Mouse (Mus musculus) neural tube, embryonic 15.5 days (tissue): ENCODE measurements around the gene Def8. TPM values are rescaled to one million over a fixed set of nuclear protein-coding genes. Genes with fewer than 3 reads are reported as not detected.
"Not testable (repeated sequence)": the region's sequence is repeated elsewhere in the genome, so short reads cannot be mapped to it uniquely, and the experiment has no call there.

Source experiments
- ATAC-seq: fragments of 200-750 bp; cut with Nextera tagmentation; 2 replicates; pipeline ENCODE4 v1.8.0; 2017; ENCODE audit warnings: mild to moderate bottlenecking, moderate TSS enrichment, moderate library complexity; ENCODE audit not compliant: low FRiP score
- H3K27ac ChIP-seq: fragments of 300-500 bp; sonication (generic); replicated peaks from 2 replicates; pipeline ENCODE4 v1.5.1; 2015; ENCODE audit warnings: mild to moderate bottlenecking, inconsistent platforms
- H3K27me3 ChIP-seq: fragments of 300-500 bp; sonication (generic); replicated peaks from 2 replicates; pipeline ENCODE4 v1.6.1; 2015; ENCODE audit warnings: inconsistent platforms
- H3K36me3 ChIP-seq: fragments of 300-500 bp; sonication (generic); 2 replicates; pipeline ENCODE4 v1.6.1; 2015; ENCODE audit warnings: inconsistent platforms
- H3K4me1 ChIP-seq: fragments of 300-500 bp; sonication (generic); 2 replicates; pipeline ENCODE4 v1.6.1; 2015; ENCODE audit warnings: inconsistent platforms
- H3K4me2 ChIP-seq: fragments of 300-500 bp; sonication (generic); 2 replicates; pipeline ENCODE4 v1.6.1; 2015; ENCODE audit warnings: inconsistent platforms, mild to moderate bottlenecking, moderate library complexity
- H3K4me3 ChIP-seq: fragments of 300-500 bp; sonication (generic); replicated peaks from 2 replicates; pipeline ENCODE4 v1.5.1; 2015; ENCODE audit warnings: mild to moderate bottlenecking, inconsistent platforms
- H3K9ac ChIP-seq: fragments of 300-500 bp; sonication (generic); replicated peaks from 2 replicates; pipeline ENCODE4 v1.6.1; 2015; ENCODE audit warnings: mild to moderate bottlenecking, inconsistent platforms
- H3K9me3 ChIP-seq: fragments of 300-500 bp; sonication (generic); replicated peaks from 2 replicates; pipeline ENCODE4 v1.6.1; 2016; ENCODE audit warnings: inconsistent platforms
- WGBS: fragments of 180-500 bp; shearing (Covaris S2); methylation state at CpG from one replicate; pipeline ENCODE4 v1.1.7; 2015; ENCODE audit warnings: mixed read lengths; 5-methylcytosine and 5-hydroxymethylcytosine counted together
- polyA plus RNA-seq: library from polyadenylated mRNA; unstranded; fragments of >200 nt; fragmentation: Nextera tagmentation; extraction: Ambion mirVana; gene quantifications from 2 replicates; pipeline ENCODE4 v1.2.1, GENCODE M21; 2015

The Def8 gene
- polyA plus RNA-seq, 1 experiment from 2014 or later: 52.3 TPM

- Histone ChIP-seq H3K9me3 (no peaks in the 10 kb centered on the region), H3K9ac (peak overlapping the region; percentile 81), H3K36me3 (no peaks in the 10 kb centered on the region), H3K27ac (peak overlapping the region; percentile 87), H3K4me1 (peaks cover 11% of the 10 kb centered on the region), H3K4me3 (peak overlapping the region; percentile 69), H3K4me2 (peak overlapping the region; percentile 68), H3K27me3 (no peaks in the 10 kb centered on the region)
- ATAC-seq: no peak
- 41% methylated on average over 4 of the region's 4 CpGs for WGBS
These were observed 20.2 kb downstream of the Def8 start for GRCm38 (mm10) chr8:123443576-123443921.

- no peak overlapping the region for H3K27ac ChIP-seq
- no peaks in the 10 kb centered on the region for H3K9me3 ChIP-seq
- peak overlapping the region; percentile 68 for H3K4me2 ChIP-seq
- no peak for ATAC-seq
- H3K4me3 ChIP-seq: peak overlapping the region; percentile 69; the same call in 1 of the 2 replicates
- H3K4me1 ChIP-seq: peaks cover 11% of the 10 kb centered on the region
- 93% methylated on average over 6 of the region's 6 CpGs for WGBS
- H3K9ac ChIP-seq: peak overlapping the region; percentile 81; the same call in 1 of the 2 replicates
- H3K36me3 ChIP-seq: peaks cover 2% of the 10 kb centered on the region; the same call in 1 of the 2 replicates
- H3K27me3 ChIP-seq: no peaks in the 10 kb centered on the region
These were observed 20.8 kb downstream of the Def8 start for GRCm38 (mm10) chr8:123444131-123444530.

GRCm38 (mm10) chr8:123445981-123446380 is 22.7 kb downstream of the Def8 start:
- H3K4me3 ChIP-seq: no peak overlapping the region
- H3K9ac ChIP-seq: no peak overlapping the region
- no peaks in the 10 kb centered on the region for H3K9me3 ChIP-seq
- ATAC-seq: no peak
- H3K27ac ChIP-seq: no peak overlapping the region
- no peaks in the 10 kb centered on the region for H3K27me3 ChIP-seq
- peaks cover 11% of the 10 kb centered on the region for H3K4me1 ChIP-seq
- H3K4me2 ChIP-seq: no peak overlapping the region
- WGBS: 86% methylated on average over 10 of the region's 10 CpGs
- H3K36me3 ChIP-seq: peaks cover 17% of the 10 kb centered on the region

DNA sequence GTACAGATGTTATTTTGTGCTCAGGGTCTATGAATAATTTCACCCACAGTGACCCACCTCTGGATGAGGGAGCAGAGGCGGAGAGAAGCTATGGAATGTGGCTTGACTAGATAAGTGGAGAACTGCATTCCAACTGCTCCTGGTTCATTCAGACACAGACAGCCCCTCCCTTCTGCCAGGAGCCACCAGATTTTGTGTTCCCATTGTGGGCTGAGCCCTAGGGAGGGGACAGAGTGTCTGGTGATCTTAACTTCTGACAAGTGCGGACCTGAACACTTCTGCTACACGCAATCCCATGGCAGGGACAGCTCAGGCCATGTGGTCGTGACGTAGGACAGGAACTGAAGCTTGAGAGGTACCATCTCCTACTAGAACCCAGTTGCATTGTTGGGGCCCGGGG is 23.5 kb downstream of the Def8 start:
- no peaks in the 10 kb centered on the region for H3K9me3 ChIP-seq
- no peak overlapping the region for H3K9ac ChIP-seq
- H3K4me3 ChIP-seq: no peak overlapping the region
- peaks cover 11% of the 10 kb centered on the region for H3K4me1 ChIP-seq
- no peak overlapping the region for H3K27ac ChIP-seq
- no peak for ATAC-seq
- no peaks in the 10 kb centered on the region for H3K27me3 ChIP-seq
- no peak overlapping the region for H3K4me2 ChIP-seq
- H3K36me3 ChIP-seq: peaks cover 23% of the 10 kb centered on the region
- 93% methylated on average over 6 of the region's 6 CpGs for WGBS

DNA sequence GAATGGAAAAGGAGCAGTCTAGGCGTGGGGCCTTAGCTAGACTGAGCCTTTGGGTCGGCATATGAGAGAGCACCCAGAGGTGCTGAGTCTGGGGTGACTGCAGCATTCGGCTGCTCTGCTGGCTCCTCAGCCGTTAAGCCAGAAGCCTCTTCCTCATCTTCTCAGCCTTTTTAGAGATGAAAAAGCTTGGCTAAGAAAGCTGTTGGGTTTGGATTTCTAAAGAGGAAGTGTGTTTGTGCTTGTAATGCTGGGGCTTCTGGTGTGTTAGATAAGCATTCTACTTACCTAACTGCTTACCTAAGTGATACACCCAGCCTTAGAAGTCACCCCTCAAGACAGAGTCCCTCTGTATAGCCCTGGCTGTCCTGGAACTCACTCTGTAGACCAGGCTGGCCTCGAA is 27.5 kb downstream of the Def8 start:
- Histone ChIP-seq H3K9ac (no peak overlapping the region), H3K27me3 (no peaks in the 10 kb centered on the region), H3K4me2 (no peak overlapping the region), H3K9me3 (no peaks in the 10 kb centered on the region), H3K27ac (no peak overlapping the region), H3K4me1 (no peaks in the 10 kb centered on the region), H3K4me3 (no peak overlapping the region), H3K36me3 (peaks cover 58% of the 10 kb centered on the region)
- WGBS: 91% methylated on average over 5 of the region's 5 CpGs
- no peak for ATAC-seq

- ATAC-seq, H3K27ac ChIP-seq, H3K27me3 ChIP-seq, H3K9ac ChIP-seq, H3K9me3 ChIP-seq, H3K4me1 ChIP-seq, H3K4me2 ChIP-seq, H3K4me3 ChIP-seq: not testable (repeated sequence)
- peaks cover 66% of the 10 kb centered on the region for H3K36me3 ChIP-seq
- 95% methylated on average over 12 of the region's 12 CpGs for WGBS
These were observed 28.4 kb downstream of the Def8 start for GRCm38 (mm10) chr8:123451747-123452146.

DNA sequence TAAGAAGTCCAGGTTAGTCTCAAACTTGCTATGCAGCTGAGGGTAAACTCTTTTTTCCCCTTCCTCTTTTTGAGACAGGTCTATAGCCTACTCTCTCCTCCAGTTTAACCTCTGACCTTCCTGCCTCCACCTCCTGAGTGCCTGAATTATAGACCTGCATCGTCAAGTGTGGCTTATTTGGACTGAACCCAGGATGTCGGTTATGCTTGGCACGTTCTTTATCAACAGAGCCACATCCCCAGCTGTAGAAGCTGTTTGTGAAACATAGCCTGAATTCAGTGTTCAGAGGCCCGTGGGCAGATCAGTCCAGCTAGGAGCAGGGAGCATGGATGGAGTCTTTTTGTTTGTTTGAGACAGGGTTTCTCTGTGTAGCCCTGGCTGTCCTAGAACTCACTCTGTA is 28.8 kb downstream of the Def8 start:
- H3K4me2 ChIP-seq: no peak overlapping the region
- H3K4me1 ChIP-seq: no peaks in the 10 kb centered on the region
- H3K9ac ChIP-seq: no peak overlapping the region
- H3K36me3 ChIP-seq: peaks cover 70% of the 10 kb centered on the region
- no peak overlapping the region for H3K27ac ChIP-seq
- no peak overlapping the region for H3K4me3 ChIP-seq
- no peak for ATAC-seq
- 92% methylated on average over 4 of the region's 4 CpGs for WGBS
- H3K9me3 ChIP-seq: no peaks in the 10 kb centered on the region
- no peaks in the 10 kb centered on the region for H3K27me3 ChIP-seq

- no peak overlapping the region for H3K4me3 ChIP-seq
- no peak overlapping the region for H3K27ac ChIP-seq
- H3K9me3 ChIP-seq: no peaks in the 10 kb centered on the region
- WGBS: 85% methylated on average over 7 of the region's 7 CpGs
- peaks cover 81% of the 10 kb centered on the region for H3K36me3 ChIP-seq
- H3K27me3 ChIP-seq: no peaks in the 10 kb centered on the region
- no peaks in the 10 kb centered on the region for H3K4me1 ChIP-seq
- no peak overlapping the region for H3K4me2 ChIP-seq
- no peak for ATAC-seq
- no peak overlapping the region for H3K9ac ChIP-seq
These were observed 30.0 kb downstream of the Def8 start for GRCm38 (mm10) chr8:123453291-123453690.

DNA sequence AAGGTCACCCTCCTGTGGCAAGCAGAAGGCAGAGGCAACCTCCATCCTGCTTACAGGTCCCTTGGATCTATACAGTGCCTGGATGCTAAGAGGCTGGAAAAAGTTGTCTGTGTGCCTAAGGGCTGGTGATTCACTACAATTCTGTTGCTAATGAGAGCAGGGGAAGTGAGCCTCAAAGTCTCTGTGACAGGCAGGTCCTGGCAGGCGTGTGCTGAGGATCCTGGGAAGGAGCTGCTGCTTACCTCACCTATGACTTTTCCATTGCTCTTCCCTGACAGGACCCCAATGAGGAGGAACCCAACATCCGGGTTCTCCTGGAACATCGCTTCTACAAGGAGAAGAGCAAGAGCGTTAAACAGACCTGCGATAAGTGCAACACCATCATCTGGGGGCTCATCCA is 30.6 kb downstream of the Def8 start:
- Histone ChIP-seq H3K4me1 (no peaks in the 10 kb centered on the region), H3K27me3 (no peaks in the 10 kb centered on the region), H3K36me3 (peaks cover 87% of the 10 kb centered on the region), H3K27ac (no peak overlapping the region), H3K9ac (no peak overlapping the region), H3K9me3 (no peaks in the 10 kb centered on the region), H3K4me3 (no peak overlapping the region), H3K4me2 (no peak overlapping the region)
- ATAC-seq: no peak
- 94% methylated on average over 5 of the region's 5 CpGs for WGBS

GRCm38 (mm10) chr8:123454559-123454958 is 31.2 kb downstream of the Def8 start:
- WGBS: 95% methylated on average over 6 of the region's 6 CpGs
- no peaks in the 10 kb centered on the region for H3K4me1 ChIP-seq
- H3K4me2 ChIP-seq: no peak overlapping the region
- no peaks in the 10 kb centered on the region for H3K9me3 ChIP-seq
- peaks cover 87% of the 10 kb centered on the region for H3K36me3 ChIP-seq
- no peak for ATAC-seq
- H3K27me3 ChIP-seq: no peaks in the 10 kb centered on the region
- H3K27ac ChIP-seq: no peak overlapping the region
- no peak overlapping the region for H3K4me3 ChIP-seq
- H3K9ac ChIP-seq: no peak overlapping the region

DNA sequence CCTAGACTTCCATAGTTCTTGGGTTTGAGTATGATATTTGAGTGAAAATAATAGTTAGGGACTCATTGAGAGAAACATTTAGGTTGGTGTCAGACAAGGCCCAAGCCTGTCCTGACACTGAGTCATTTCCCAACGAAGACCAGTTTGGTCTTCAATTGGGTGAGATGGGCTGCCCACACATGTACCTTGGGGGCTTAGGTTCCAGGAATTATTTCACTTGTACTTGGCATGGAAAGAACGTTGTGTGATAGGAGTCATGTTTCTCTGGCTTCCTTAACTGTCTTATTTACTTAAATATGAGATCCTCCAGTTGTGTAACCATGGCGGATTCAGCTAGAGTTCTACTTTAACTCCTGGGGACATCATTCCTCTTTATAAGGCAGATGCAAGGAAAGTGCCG is 40.3 kb downstream of the Def8 start:
- Histone ChIP-seq H3K4me3 (no peak overlapping the region), H3K27ac (no peak overlapping the region), H3K9me3 (no peaks in the 10 kb centered on the region), H3K4me2 (no peak overlapping the region), H3K4me1 (no peaks in the 10 kb centered on the region), H3K9ac (no peak overlapping the region), H3K27me3 (no peaks in the 10 kb centered on the region), H3K36me3 (peaks cover 49% of the 10 kb centered on the region)
- no peak for ATAC-seq
- WGBS: 90% methylated on average over 4 of the region's 4 CpGs

GRCm38 (mm10) chr8:123467476-123467875 is 44.1 kb downstream of the Def8 start:
- H3K4me3 ChIP-seq: no peak overlapping the region
- no peak for ATAC-seq

DNA sequence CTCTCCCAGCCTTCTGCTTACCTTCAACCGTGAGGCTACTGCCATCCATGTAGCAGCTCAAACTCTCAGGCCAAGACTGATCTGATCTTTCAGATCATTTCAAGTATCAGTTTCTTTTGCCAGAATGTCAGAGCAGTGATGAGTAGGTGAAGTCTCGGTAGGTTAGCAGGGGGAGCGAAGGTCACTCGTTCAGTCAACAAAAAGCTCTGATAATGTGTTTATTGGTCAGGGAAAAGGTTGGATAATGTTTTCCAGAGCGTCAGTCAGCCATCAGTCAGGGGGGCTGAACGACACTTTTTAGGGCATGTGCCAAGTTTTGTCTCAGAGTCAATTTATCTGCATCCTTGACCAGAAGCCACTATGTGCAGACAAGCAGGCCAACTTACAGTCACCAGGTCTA is 49.7 kb downstream of the Def8 start:
- not testable (repeated sequence) for H3K4me2 ChIP-seq, H3K36me3 ChIP-seq, H3K27me3 ChIP-seq, H3K4me1 ChIP-seq, ATAC-seq, H3K9ac ChIP-seq, H3K27ac ChIP-seq, H3K9me3 ChIP-seq, H3K4me3 ChIP-seq
- 73% methylated on average over 6 of the region's 6 CpGs for WGBS

More at GRCm38 (mm10) chr8:123467476-123467875, 44.1 kb downstream of the Def8 start:
- H3K27me3 ChIP-seq: no peaks in the 10 kb centered on the region
- no peak overlapping the region for H3K9ac ChIP-seq
- H3K27ac ChIP-seq: no peak overlapping the region
- peaks cover 16% of the 10 kb centered on the region for H3K36me3 ChIP-seq
- no peaks in the 10 kb centered on the region for H3K9me3 ChIP-seq
- WGBS: 80% methylated on average over 3 of the region's 3 CpGs
- H3K4me2 ChIP-seq: no peak overlapping the region
- no peaks in the 10 kb centered on the region for H3K4me1 ChIP-seq
